Mouse (Mus musculus) right cerebral cortex, postnatal 25 days (tissue): Measurements from ENCODE around the gene Pi4k2a.
"Not testable (repeated sequence)": the region's sequence is repeated elsewhere in the genome, so short reads cannot be mapped to it uniquely, and the experiment has no call there.

Experiments
- DNase-seq: peaks from one replicate; pipeline ENCODE4 v3.0.0; 2022

The Pi4k2a gene

GRCm38 (mm10) chr19:42081613-42082012 lies 8.7 kb upstream of the Pi4k2a start:
- not testable (repeated sequence) for DNase-seq

- no peak for DNase-seq
Measured at GRCm38 (mm10) chr19:42085690-42086089, 4.6 kb upstream of the Pi4k2a start.

DNA sequence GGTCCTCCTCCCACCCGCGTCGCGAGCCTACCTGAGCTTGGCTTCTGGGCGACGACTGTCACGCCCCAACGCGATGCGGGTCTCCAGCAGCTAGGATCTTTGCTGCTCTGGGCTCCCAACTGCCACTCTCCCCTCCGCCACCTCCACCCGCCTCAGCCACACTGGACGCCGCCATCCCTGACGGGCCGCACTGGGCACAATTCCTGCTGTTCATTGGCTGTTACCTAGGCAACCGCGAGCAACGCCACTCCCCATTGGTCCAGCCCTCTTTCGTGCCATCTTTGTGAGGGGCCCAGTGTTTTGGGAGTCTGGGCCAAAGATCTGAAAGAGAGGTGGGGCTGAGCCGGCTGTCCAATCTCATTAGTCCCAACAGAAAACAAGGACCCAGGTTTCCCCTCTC lies 4.1 kb upstream of the Pi4k2a start, which contains the start of gene Morn4:
Gene Morn4 (minus strand): TSS at position 192 of the 400 bp plus-strand sequence.
- peak; percentile 91 for DNase-seq

DNA sequence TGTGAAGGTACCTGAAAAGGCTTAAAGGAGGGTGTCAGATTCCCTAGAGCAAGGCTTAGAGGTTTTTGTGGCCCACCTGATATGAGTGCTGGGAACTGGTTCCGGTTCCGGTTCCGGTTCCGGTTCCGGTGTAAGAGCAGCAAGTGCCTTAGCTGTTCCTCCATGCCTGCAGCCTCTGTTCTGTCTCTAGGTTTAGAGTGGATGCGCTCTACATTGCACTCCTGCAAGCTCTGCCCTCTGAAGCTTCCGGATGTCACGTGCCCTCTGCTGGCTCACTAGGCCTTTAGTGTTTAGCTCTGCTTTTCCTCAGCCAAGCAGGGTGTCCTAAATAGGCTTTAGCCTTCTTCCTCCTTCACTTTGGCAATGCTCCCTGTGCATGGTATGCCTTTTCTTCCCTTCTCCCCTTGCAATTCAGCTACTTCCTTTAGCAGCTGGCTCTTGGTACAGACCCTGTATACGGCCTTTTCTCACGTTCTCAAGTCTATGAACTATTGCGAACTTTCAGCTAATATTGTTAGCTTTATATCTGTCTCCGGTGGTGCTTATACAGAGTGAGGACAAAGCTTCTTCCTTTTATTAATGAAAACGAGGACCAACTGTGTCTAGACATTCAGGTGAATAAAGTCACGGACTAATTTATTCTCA lies 1.0 kb upstream of the Pi4k2a start:
- DNase-seq: peak; percentile 38

GRCm38 (mm10) chr19:42090637-42091141 lies 419 bp downstream of the Pi4k2a start:
- DNase-seq: no peak

DNA sequence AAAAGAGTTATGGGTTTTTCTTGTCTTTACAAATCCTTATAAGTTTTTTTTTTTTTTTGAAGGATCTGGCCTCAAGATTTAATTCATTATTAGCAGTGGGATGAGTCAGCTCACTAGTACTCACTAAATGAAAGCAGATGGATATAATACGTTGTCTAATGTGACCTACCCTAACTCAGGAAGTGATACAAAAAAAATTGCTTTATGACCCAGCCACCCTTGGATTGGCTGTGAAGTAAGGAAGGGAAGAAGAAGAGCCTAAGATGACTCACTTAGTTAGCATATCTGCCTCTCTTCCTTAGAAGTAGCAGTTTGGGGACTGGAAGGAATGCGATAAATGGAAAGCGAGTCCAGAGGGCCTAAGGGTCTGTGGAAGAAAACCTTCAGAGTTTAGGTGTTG lies 9.1 kb downstream of the Pi4k2a start:
- no peak for DNase-seq

- DNase-seq: no peak
Measured at GRCm38 (mm10) chr19:42104681-42105080, 14.4 kb downstream of the Pi4k2a start.

DNA sequence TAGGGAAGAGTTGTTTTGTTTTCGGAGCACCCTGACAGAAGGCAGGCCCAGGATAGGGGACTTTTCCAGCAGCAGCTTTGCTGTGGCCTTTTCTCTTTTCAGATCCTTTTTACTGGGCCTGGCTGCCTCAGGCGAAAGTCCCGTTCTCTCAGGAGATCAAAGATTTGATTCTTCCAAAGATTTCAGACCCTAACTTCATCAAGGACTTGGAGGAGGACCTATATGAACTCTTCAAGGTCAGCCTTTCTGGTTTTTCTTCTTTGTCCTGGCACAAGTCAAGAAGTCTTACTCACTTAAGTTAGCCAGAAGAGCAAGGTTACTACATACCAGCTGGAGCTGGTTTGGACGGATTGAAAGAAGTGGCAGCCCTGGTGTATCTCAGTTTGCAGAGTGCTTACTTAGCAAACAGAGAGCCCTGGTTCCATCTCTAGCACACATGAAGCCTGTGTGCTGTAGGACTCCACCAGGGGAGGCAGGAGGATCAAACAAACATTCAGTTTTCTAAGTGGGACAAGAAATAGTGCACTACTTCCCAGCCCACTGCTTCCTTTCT lies 25.6 kb downstream of the Pi4k2a start:
- no peak for DNase-seq

- DNase-seq: no peak
Measured at GRCm38 (mm10) chr19:42118142-42118541, 27.9 kb downstream of the Pi4k2a start.

DNA sequence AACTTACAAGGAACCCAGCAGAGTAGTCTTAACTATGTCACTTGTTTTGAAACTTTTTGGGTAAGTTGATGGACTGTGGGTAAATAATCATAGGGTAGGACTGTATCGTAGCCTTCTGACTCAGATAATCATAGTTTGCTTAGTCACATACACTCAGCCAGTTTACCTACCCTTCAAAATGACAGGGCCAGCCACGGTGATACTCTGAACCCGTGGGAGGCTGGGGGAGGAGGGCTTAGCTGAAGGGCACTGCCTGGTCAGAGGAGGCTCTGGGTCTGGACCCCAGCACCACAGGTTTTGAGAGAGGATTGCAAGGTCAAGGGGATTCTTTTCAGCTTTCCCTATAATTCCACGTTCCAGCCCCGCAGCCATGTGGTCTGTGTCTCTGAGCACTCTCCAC lies 28.3 kb downstream of the Pi4k2a start:
- no peak for DNase-seq

DNA sequence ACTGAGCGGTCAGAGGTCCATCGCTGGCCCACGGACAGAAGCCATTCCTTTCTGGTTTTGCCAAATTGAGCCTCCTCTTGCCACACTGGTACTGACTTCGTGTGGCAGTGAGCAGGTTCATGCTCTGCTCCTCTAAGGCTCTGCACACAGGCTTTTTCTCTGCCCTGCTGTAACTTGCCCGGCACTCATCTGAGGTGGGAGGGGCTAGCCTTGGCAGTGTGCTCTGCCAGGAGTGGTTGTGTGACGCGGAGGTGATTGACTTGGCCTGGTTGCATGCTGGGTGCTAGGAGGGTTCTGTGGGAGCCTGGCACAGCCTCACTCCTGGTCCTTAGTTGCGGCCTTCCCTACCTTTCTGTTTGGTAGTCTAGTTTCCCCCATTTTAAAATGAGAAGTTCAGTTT lies 30.2 kb downstream of the Pi4k2a start:
- DNase-seq: no peak

- DNase-seq: no peak
Measured at GRCm38 (mm10) chr19:42124684-42125083, 34.4 kb downstream of the Pi4k2a start.

DNA sequence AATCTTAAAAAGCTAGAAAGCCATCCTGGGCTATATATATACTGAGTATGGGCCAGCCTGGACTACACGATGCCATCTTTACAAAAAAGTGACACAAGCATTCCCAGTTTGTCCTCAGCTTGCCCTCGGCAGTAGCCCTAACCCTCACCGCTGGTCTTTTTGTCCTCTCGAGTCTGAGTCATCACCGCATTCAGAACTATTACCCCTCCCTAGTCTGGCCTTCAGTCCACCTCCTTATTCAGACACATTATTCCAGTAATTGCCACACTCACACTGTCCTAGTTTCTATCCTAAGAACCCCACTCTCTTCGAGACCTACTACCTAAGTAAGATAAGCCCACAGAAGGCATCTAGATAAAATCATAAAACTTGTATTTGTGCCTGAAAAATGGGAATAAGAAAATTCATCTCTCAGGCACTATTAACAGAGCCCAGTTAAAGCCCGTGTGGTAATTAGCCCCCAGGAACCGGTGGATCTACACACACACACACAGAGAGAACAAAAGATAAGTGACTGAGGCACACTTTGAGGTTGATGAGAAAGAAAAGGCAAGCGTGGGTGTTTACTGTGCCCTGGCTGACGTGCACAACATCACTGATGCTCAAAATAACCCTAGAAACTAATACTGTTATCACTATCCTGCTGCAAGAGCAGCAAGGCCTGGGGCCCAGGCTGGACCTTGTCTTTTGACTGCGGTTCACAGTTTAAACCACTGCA lies 35.4 kb downstream of the Pi4k2a start:
- no peak for DNase-seq

GRCm38 (mm10) chr19:42126219-42126605 lies 35.9 kb downstream of the Pi4k2a start:
- no peak for DNase-seq

DNA sequence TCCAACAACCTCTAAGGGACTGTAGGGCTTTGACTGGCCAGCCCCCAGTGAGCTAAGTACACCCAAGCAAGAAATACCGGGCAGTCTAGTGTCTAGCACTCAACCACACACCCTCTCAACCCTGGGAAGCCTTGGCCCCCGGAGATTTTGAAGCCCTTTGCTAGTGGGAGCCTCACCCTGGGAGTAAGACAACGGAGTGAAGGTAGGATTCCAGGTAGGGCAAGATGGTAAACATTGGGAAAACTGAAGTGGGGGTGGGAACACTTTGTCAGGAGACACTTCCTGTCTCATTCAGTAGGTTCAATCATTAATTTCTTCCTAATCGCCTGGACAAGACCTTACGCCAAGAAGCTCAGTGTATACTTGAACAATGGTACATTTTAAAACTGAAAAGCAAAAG lies 36.8 kb downstream of the Pi4k2a start:
- DNase-seq: no peak

DNA sequence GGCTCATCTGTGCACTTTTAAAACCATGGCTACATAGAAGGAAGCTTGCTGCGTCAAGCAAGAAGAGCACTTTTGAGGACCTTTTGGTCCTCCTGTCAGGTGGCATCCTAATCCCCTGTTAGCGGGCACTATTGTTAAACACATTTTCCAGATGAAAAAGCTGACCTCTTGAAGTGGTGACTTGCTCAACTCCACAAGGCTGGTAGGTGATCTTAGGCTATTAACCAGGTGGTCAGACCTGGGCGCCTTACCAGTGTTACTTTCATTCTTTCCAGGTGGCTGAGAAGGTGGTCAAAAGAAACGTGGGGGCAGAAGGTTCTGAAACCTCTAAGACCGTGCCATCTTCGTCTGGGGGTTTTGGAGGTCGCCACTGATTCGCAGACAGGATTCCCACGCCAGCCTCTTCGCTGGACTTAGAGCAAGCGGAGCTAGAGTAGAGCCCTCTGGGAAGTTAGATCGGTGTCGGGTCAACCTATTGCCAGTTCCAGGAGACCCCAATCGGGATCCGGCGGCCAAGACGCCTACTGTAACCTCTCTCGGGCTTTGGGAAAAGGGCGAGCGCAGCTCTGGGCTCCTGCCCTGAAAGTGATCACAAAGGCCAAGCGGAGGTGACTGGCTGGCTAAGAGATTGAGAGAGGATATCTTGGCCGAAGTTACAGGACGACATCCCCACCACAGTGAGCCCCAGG lies 37.9 kb downstream of the Pi4k2a start:
- DNase-seq: no peak

DNA sequence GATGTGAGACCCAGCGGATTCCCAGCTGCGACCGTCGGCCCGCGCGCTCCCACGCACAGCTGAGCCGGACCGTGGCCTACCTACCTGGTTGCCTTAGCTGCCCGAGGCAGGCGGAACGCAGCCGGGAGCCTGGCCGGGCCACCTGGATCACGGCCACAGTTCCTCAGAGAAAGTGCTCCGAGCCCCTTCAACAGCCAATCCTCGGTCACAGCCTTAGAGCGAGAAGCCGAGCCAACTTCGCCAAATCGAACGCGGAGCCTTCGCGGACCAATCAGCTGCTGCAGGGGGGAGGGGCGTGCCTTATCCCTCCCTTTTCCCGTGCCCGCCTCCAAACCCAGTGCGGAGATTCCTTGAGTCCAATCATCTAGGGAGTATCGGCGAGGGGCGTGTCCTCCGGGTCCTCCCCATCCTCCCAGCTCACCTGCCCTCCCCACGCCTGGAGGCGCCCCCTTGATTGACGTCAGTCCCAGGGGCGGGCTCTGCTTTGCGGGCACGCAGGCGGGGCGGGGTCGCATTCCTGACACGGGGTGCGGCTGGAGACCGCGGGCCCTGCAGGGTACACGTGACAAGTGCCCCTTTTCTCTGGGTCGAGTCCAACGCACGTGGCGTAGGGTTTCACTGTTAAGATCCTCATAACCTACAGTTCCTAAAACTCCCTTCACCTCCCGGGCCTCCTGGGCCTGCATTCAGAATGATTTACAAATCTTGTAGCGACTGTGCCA lies 38.7 kb downstream of the Pi4k2a start, which contains the start of gene Avpi1:
Gene Avpi1 (minus strand): TSS at position 273 of the 722 bp plus-strand sequence.
- peak; percentile 97 for DNase-seq

DNA sequence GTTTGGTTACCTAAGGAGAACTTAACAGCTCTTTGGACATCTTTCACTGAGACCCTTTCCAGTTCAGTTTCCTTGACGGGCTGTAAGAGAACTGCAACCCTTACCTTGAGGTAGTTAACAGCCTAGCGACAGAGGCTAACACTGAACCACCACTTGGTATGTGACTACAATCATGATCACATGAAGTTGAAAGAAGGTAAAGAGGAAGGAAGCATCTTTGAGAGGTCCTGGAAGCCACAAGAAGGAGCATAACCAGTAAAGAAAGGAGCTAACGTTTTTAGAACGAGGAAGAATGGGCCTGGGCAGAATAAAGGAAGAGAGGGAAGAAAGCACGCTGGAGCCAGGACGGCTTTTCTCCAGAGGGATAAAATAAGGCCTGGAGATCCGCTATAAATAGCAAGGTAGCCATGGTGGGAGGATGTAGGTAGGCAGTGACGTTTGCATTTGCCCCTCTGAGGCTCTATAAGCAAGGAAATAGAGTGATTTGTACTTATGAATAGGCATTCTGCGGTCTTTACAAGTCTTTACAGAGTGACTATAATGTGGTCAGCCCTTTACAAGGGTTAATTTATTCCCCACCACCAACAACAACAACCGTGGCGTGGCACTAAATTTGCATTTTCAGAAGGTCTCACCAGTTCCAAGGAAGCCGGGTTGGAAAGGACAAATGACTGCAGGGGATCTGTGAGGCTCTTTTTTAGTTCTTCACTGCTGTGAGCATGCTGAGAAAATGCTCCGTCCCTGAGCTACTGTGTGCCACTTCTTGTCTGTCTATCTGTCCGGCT lies 39.4 kb downstream of the Pi4k2a start:
- DNase-seq: no peak

- DNase-seq: no peak
Measured at GRCm38 (mm10) chr19:42130294-42130606, 40.0 kb downstream of the Pi4k2a start.

DNA sequence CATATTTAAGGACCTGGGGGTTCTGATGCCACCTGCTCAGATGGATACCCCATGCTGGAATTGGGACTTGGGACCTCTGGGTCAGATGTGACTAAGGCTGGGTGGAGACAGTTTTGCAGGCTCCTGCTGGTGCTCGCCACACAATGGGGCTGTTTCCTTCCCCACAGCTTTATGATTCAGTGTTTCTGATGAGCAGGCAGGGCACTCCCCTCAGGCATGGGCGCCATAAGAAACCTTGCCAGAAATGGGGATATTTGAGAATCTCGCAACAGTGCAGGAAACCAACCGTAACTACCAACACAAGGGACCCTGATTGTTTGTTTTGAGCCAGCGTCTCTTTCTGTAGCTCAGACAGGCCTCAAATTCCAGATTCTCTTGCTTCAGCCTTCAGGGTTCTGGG lies 40.8 kb downstream of the Pi4k2a start:
- no peak for DNase-seq

- DNase-seq: no peak
Measured at GRCm38 (mm10) chr19:42135070-42135469, 44.8 kb downstream of the Pi4k2a start.

DNA sequence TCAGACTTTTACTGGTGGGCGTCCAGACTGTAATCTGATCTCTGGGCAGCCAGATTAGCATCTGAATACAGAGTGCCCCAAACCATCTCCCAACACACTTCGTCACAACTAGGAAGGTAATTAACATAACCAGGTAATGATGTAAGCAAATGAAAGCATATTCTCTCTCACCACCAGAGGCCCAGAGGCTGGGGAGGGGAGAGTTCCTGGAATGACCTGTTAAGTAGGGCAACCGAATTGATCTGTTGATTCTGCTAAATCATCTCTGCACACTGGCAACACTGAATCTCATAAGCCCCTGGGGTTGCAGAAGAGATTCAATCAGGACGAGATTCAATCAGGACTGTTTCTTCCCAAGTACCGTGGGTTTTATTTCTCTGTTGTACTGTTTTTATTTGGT lies 45.9 kb downstream of the Pi4k2a start:
- DNase-seq: no peak
